Mouse (Mus musculus) hindbrain, embryonic 13.5 days (tissue): ENCODE measurements around the gene Ank3. TPM values are rescaled to one million over a fixed set of nuclear protein-coding genes. Genes with fewer than 3 reads are reported as not detected.
A peak's percentile ranks its signal among the peaks of the same experiment; 100 is the strongest.

Experiments
- ATAC-seq: fragments of 200-750 bp; cut with Nextera tagmentation; 2 replicates; pipeline ENCODE4 v1.8.0; 2017; ENCODE audit warnings: moderate TSS enrichment; ENCODE audit not compliant: low FRiP score
- H3K27ac ChIP-seq: fragments of 300-500 bp; sonication (generic); 2 replicates; pipeline ENCODE4 v1.5.1; 2015; ENCODE audit warnings: inconsistent platforms, mild to moderate bottlenecking, moderate library complexity
- H3K27me3 ChIP-seq: fragments of 300-500 bp; sonication (generic); 2 replicates; pipeline ENCODE4 v1.6.1; 2015; ENCODE audit warnings: mild to moderate bottlenecking, inconsistent platforms
- H3K36me3 ChIP-seq: fragments of 300-500 bp; sonication (generic); 2 replicates; pipeline ENCODE4 v1.6.1; 2015; ENCODE audit warnings: mild to moderate bottlenecking, inconsistent platforms
- H3K4me1 ChIP-seq: fragments of 300-500 bp; sonication (generic); replicated peaks from 2 replicates; pipeline ENCODE4 v1.6.1; 2015; ENCODE audit warnings: inconsistent platforms
- H3K4me2 ChIP-seq: fragments of 300-500 bp; sonication (generic); 2 replicates; pipeline ENCODE4 v1.6.1; 2015; ENCODE audit warnings: inconsistent platforms, mild to moderate bottlenecking, moderate library complexity
- H3K4me3 ChIP-seq: fragments of 300-500 bp; sonication (generic); 2 replicates; pipeline ENCODE4 v1.5.1; 2015; ENCODE audit warnings: mild to moderate bottlenecking, inconsistent platforms
- H3K9ac ChIP-seq: fragments of 300-500 bp; sonication (generic); 2 replicates; pipeline ENCODE4 v1.6.1; 2015; ENCODE audit warnings: mild to moderate bottlenecking, inconsistent platforms
- H3K9me3 ChIP-seq: fragments of 300-500 bp; sonication (generic); 2 replicates; pipeline ENCODE4 v1.6.1; 2016; ENCODE audit warnings: inconsistent platforms
- WGBS: fragments of 180-500 bp; shearing (Covaris S2); methylation state at CpG from one replicate; pipeline ENCODE4 v1.1.7; 2015; 5-methylcytosine and 5-hydroxymethylcytosine counted together
- polyA plus RNA-seq: library from polyadenylated mRNA; unstranded; fragments of >200 nt; fragmentation: Nextera tagmentation; extraction: Ambion mirVana; gene quantifications from 2 replicates; pipeline ENCODE4 v1.2.1, GENCODE M21; 2015

The Ank3 gene
- polyA plus RNA-seq, 1 experiment from 2014 or later = 114 TPM

GRCm38 (mm10) chr10:70049771-70050170 lies 651.2 kb downstream of the Ank3 start:
- H3K4me1 ChIP-seq = no peaks in the 10 kb centered on the region
- H3K9ac ChIP-seq = no peak overlapping the region
- no peak overlapping the region for H3K4me2 ChIP-seq
- 92% methylated on average over 7 of the region's 7 CpGs for WGBS
- H3K36me3 ChIP-seq = no peaks in the 10 kb centered on the region
- H3K27ac ChIP-seq = no peak overlapping the region
- no peak overlapping the region for H3K4me3 ChIP-seq
- 0 out of 2 replicates have a peak, but pooled peaks cover 6% of the 10 kb centered on the region for H3K9me3 ChIP-seq
- no peak for ATAC-seq
- no peaks in the 10 kb centered on the region for H3K27me3 ChIP-seq

- H3K36me3 ChIP-seq = no peaks in the 10 kb centered on the region
- H3K4me1 ChIP-seq = peaks cover 3% of the 10 kb centered on the region
- H3K4me3 ChIP-seq = no peak overlapping the region
- H3K4me2 ChIP-seq = no peak overlapping the region
- H3K27me3 ChIP-seq = no peaks in the 10 kb centered on the region
- H3K27ac ChIP-seq = no peak overlapping the region
- no peak overlapping the region for H3K9ac ChIP-seq
- 93% methylated on average over 2 of the region's 2 CpGs for WGBS
- 0 out of 2 replicates have a peak, but pooled peaks cover 6% of the 10 kb centered on the region for H3K9me3 ChIP-seq
- ATAC-seq = no peak
Observed at GRCm38 (mm10) chr10:70055291-70055690, 656.7 kb downstream of the Ank3 start.

GRCm38 (mm10) chr10:70057064-70057463 lies 658.5 kb downstream of the Ank3 start:
- Histone ChIP-seq H3K9ac (no peak overlapping the region), H3K27ac (no peak overlapping the region), H3K4me3 (no peak overlapping the region), H3K4me1 (peaks cover 4% of the 10 kb centered on the region), H3K36me3 (no peaks in the 10 kb centered on the region), H3K27me3 (no peaks in the 10 kb centered on the region), H3K4me2 (no peak overlapping the region), H3K9me3 (0 out of 2 replicates have a peak, but pooled peaks cover 6% of the 10 kb centered on the region)
- WGBS = 87% methylated on average over 3 of the region's 3 CpGs
- ATAC-seq = no peak

GRCm38 (mm10) chr10:70060021-70060688 lies 661.6 kb downstream of the Ank3 start:
- no peak overlapping the region for H3K4me2 ChIP-seq
- no peak overlapping the region for H3K4me3 ChIP-seq
- H3K4me1 ChIP-seq = peaks cover 4% of the 10 kb centered on the region
- H3K9ac ChIP-seq = no peak overlapping the region
- H3K36me3 ChIP-seq = no peaks in the 10 kb centered on the region
- WGBS = 74% methylated on average over 19 of the region's 19 CpGs
- 0 out of 2 replicates have a peak overlapping the region, but pooled peaks have one; percentile 8 for H3K27ac ChIP-seq
- H3K9me3 ChIP-seq = no peaks in the 10 kb centered on the region
- no peaks in the 10 kb centered on the region for H3K27me3 ChIP-seq
- ATAC-seq = 0 out of 2 replicates have a peak, but pooled peaks have one; percentile 24

GRCm38 (mm10) chr10:70060689-70061081 lies 662.1 kb downstream of the Ank3 start:
- no peaks in the 10 kb centered on the region for H3K36me3 ChIP-seq
- no peak overlapping the region for H3K9ac ChIP-seq
- ATAC-seq = no peak
- H3K4me3 ChIP-seq = no peak overlapping the region
- peaks cover 4% of the 10 kb centered on the region for H3K4me1 ChIP-seq
- WGBS = 50% methylated on average over 10 of the region's 10 CpGs
- H3K9me3 ChIP-seq = no peaks in the 10 kb centered on the region
- no peak overlapping the region for H3K4me2 ChIP-seq
- no peak overlapping the region for H3K27ac ChIP-seq
- no peaks in the 10 kb centered on the region for H3K27me3 ChIP-seq

GRCm38 (mm10) chr10:70063881-70064555 lies 665.4 kb downstream of the Ank3 start:
- Histone ChIP-seq H3K4me3 (no peak overlapping the region), H3K4me2 (no peak overlapping the region), H3K36me3 (no peaks in the 10 kb centered on the region), H3K9ac (no peak overlapping the region), H3K27me3 (no peaks in the 10 kb centered on the region), H3K27ac (no peak overlapping the region), H3K9me3 (no peaks in the 10 kb centered on the region), H3K4me1 (peaks cover 16% of the 10 kb centered on the region)
- ATAC-seq = no peak
- 91% methylated on average over 6 of the region's 6 CpGs for WGBS

- H3K27me3 ChIP-seq = no peaks in the 10 kb centered on the region
- ATAC-seq = no peak
- no peak overlapping the region for H3K4me2 ChIP-seq
- WGBS = 83% methylated on average over 3 of the region's 3 CpGs
- H3K9ac ChIP-seq = no peak overlapping the region
- H3K9me3 ChIP-seq = no peaks in the 10 kb centered on the region
- no peaks in the 10 kb centered on the region for H3K36me3 ChIP-seq
- H3K4me3 ChIP-seq = no peak overlapping the region
- peaks cover 14% of the 10 kb centered on the region for H3K4me1 ChIP-seq
- no peak overlapping the region for H3K27ac ChIP-seq
Observed at GRCm38 (mm10) chr10:70065191-70065590, 666.6 kb downstream of the Ank3 start.

GRCm38 (mm10) chr10:70066497-70067168 lies 668.1 kb downstream of the Ank3 start:
- peaks cover 12% of the 10 kb centered on the region for H3K4me1 ChIP-seq
- 31% methylated on average over 8 of the region's 8 CpGs for WGBS
- H3K36me3 ChIP-seq = no peaks in the 10 kb centered on the region
- ATAC-seq = peak; percentile 79
- no peak overlapping the region; the same call in 1 of the 2 replicates for H3K4me2 ChIP-seq
- peak overlapping the region; percentile 5; the same call in 1 of the 2 replicates for H3K9ac ChIP-seq
- H3K9me3 ChIP-seq = no peaks in the 10 kb centered on the region
- H3K27ac ChIP-seq = peak overlapping the region; percentile 69
- no peak overlapping the region for H3K4me3 ChIP-seq
- no peaks in the 10 kb centered on the region for H3K27me3 ChIP-seq

GRCm38 (mm10) chr10:70067169-70068115 lies 668.9 kb downstream of the Ank3 start:
- 64% methylated on average over 6 of the region's 6 CpGs for WGBS
- no peak overlapping the region; the same call in 1 of the 2 replicates for H3K4me2 ChIP-seq
- H3K27ac ChIP-seq = peak overlapping the region; percentile 69

GRCm38 (mm10) chr10:70069321-70069720 lies 670.7 kb downstream of the Ank3 start:
- H3K36me3 ChIP-seq = no peaks in the 10 kb centered on the region
- H3K9ac ChIP-seq = no peak overlapping the region
- no peaks in the 10 kb centered on the region for H3K27me3 ChIP-seq
- H3K4me2 ChIP-seq = no peak overlapping the region
- H3K4me3 ChIP-seq = no peak overlapping the region
- peaks cover 12% of the 10 kb centered on the region for H3K4me1 ChIP-seq
- H3K9me3 ChIP-seq = no peaks in the 10 kb centered on the region
- WGBS = 57% methylated on average over 6 of the region's 6 CpGs
- ATAC-seq = no peak
- no peak overlapping the region for H3K27ac ChIP-seq

More at GRCm38 (mm10) chr10:70067169-70068115, 668.9 kb downstream of the Ank3 start:
- Histone ChIP-seq H3K36me3 (no peaks in the 10 kb centered on the region), H3K4me3 (no peak overlapping the region), H3K4me1 (peaks cover 12% of the 10 kb centered on the region), H3K27me3 (no peaks in the 10 kb centered on the region), H3K9ac (peak overlapping the region; percentile 5; the same call in 1 of the 2 replicates), H3K9me3 (no peaks in the 10 kb centered on the region)
- ATAC-seq = peak; percentile 65

- H3K4me3 ChIP-seq = no peak overlapping the region
- no peaks in the 10 kb centered on the region for H3K9me3 ChIP-seq
- 93% methylated on average over 4 of the region's 4 CpGs for WGBS
- H3K4me1 ChIP-seq = peaks cover 12% of the 10 kb centered on the region
- no peaks in the 10 kb centered on the region for H3K36me3 ChIP-seq
- no peak overlapping the region for H3K4me2 ChIP-seq
- H3K27me3 ChIP-seq = no peaks in the 10 kb centered on the region
- no peak overlapping the region for H3K9ac ChIP-seq
- H3K27ac ChIP-seq = no peak overlapping the region
- no peak for ATAC-seq
Observed at GRCm38 (mm10) chr10:70071334-70071733, 672.8 kb downstream of the Ank3 start.
